Mouse (Mus musculus) small intestine, adult 2 months (tissue): ENCODE results near the gene Slc25a1. TPM values are rescaled to one million over a fixed set of nuclear protein-coding genes. Genes with fewer than 3 reads are reported as not detected.
"Not testable (repeated sequence)": the region's sequence is repeated elsewhere in the genome, so short reads cannot be mapped to it uniquely, and the experiment has no call there.

Experiments used
- H3K27ac ChIP-seq: fragments of 200-500 bp; 2 replicates; pipeline ENCODE4 v1.5.1; 2012; ENCODE audit warnings: low read depth, low read length, control low read depth, inconsistent platforms; ENCODE audit not compliant: insufficient read depth
- H3K27me3 ChIP-seq: fragments of 200-500 bp; 2 replicates; pipeline ENCODE4 v1.6.1; 2012; ENCODE audit warnings: mild to moderate bottlenecking, moderate library complexity, low read length, inconsistent platforms; ENCODE audit not compliant: control insufficient read depth, insufficient read depth
- H3K36me3 ChIP-seq: fragments of 200-500 bp; 2 replicates; pipeline ENCODE4 v1.6.1; 2012; ENCODE audit warnings: mild to moderate bottlenecking, low read length, control low read depth, inconsistent platforms; ENCODE audit not compliant: control insufficient read depth, insufficient read depth
- H3K4me1 ChIP-seq: fragments of 200-500 bp; 2 replicates; pipeline ENCODE4 v1.6.1; 2012; ENCODE audit warnings: low read length, inconsistent platforms, mixed read lengths; ENCODE audit not compliant: control insufficient read depth, insufficient read depth, insufficient read length
- H3K4me3 ChIP-seq: fragments of 200-500 bp; 2 replicates; pipeline ENCODE4 v1.5.1; 2012; ENCODE audit warnings: low read depth, mild to moderate bottlenecking, control low read depth, inconsistent platforms, low read length, moderate library complexity
- CTCF ChIP-seq: fragments of 200-500 bp; IDR thresholded peaks from 2 replicates; pipeline ENCODE4 v1.5.1; 2012; ENCODE audit warnings: low read depth, mild to moderate bottlenecking, control low read depth, inconsistent platforms, low read length, moderate library complexity, mixed read lengths; ENCODE audit not compliant: insufficient replicate concordance, insufficient read length; ENCODE audit errors: extremely low read depth
- POLR2A ChIP-seq: fragments of 200-500 bp; IDR thresholded peaks from 2 replicates; pipeline ENCODE4 v1.6.1; 2012; ENCODE audit warnings: low read depth, mild to moderate bottlenecking, control low read depth, inconsistent platforms, low read length, moderate library complexity
- WGBS: fragments of 180-500 bp; shearing (Covaris S2); methylation state at CpG from one replicate; pipeline ENCODE4 v1.1.7; 2018; 5-methylcytosine and 5-hydroxymethylcytosine counted together
- polyA plus RNA-seq: library from polyadenylated mRNA; depleted of rRNA; stranded (reverse); fragments of >200 nt; gene quantifications from 2 replicates; pipeline ENCODE4 v1.2.3, GENCODE M21; 2012; rRNA removed

Slc25a1 gene
- 204 and 328 TPM in 2 replicates for polyA plus RNA-seq

GRCm38 (mm10) chr16:17928087-17928580 is at the start of gene Slc25a1:
Gene Slc25a1 (minus strand): TSS chr16:17928219.
- Histone ChIP-seq H3K27ac (peak within 1 kb of the TSS; percentile 96), H3K27me3 (no peaks in the 10 kb centered on the region), H3K36me3 (peaks cover 15% of the 10 kb centered on the region), H3K4me3 (peak within 1 kb of the TSS; percentile 92), H3K4me1 (peaks cover 10% of the 10 kb centered on the region)
- TF ChIP-seq CTCF (no peak), POLR2A (peak; percentile 73)
- WGBS, result under 1% methylated on average over 47 of the region's 47 CpGs

GRCm38 (mm10) chr16:17971853-17972252 is 43.8 kb upstream of the Slc25a1 start:
- Histone ChIP-seq H3K36me3 (no peaks in the 10 kb centered on the region), H3K4me1 (no peaks in the 10 kb centered on the region), H3K4me3 (no peak overlapping the region), H3K27ac (no peak overlapping the region), H3K27me3 (no peaks in the 10 kb centered on the region)
- WGBS, result 74% methylated on average over 5 of the region's 5 CpGs
- TF ChIP-seq CTCF (no peak), POLR2A (no peak)

- no peak overlapping the region for H3K27ac ChIP-seq
- H3K27me3 ChIP-seq, result no peaks in the 10 kb centered on the region
- WGBS, result 83% methylated on average over 7 of the region's 7 CpGs
- TF ChIP-seq CTCF (no peak), POLR2A (no peak)
- no peaks in the 10 kb centered on the region for H3K4me1 ChIP-seq
- H3K4me3 ChIP-seq, result no peak overlapping the region
- no peaks in the 10 kb centered on the region for H3K36me3 ChIP-seq
Observed at GRCm38 (mm10) chr16:17962091-17962490, 34.1 kb upstream of the Slc25a1 start.

GRCm38 (mm10) chr16:17956052-17956638 is 28.1 kb upstream of the Slc25a1 start:
- H3K27me3 ChIP-seq, H3K4me3 ChIP-seq, H3K4me1 ChIP-seq, H3K36me3 ChIP-seq, H3K27ac ChIP-seq: not testable (repeated sequence)
- WGBS, result 97% methylated on average over 17 of the region's 17 CpGs

- Histone ChIP-seq H3K36me3 (no peaks in the 10 kb centered on the region), H3K27me3 (no peaks in the 10 kb centered on the region), H3K27ac (no peak overlapping the region), H3K4me1 (no peaks in the 10 kb centered on the region), H3K4me3 (no peak overlapping the region)
- 90% methylated on average over 3 of the region's 4 CpGs for WGBS
- no peak for TF ChIP-seq POLR2A
- TF ChIP-seq CTCF, result no peak
Observed at GRCm38 (mm10) chr16:17951618-17952017, 23.6 kb upstream of the Slc25a1 start.

- no peaks in the 10 kb centered on the region for H3K36me3 ChIP-seq
- no peak for TF ChIP-seq CTCF
- no peak for TF ChIP-seq POLR2A
- H3K4me3 ChIP-seq, result no peak overlapping the region
- H3K27ac ChIP-seq, result no peak overlapping the region
- no peaks in the 10 kb centered on the region for H3K27me3 ChIP-seq
- H3K4me1 ChIP-seq, result peaks cover 4% of the 10 kb centered on the region; the same call in 1 of the 2 replicates
- 38% methylated on average over 4 of the region's 4 CpGs for WGBS
Observed at GRCm38 (mm10) chr16:17950068-17950467, 22.0 kb upstream of the Slc25a1 start.

- Histone ChIP-seq H3K4me3 (no peak overlapping the region), H3K36me3 (no peaks in the 10 kb centered on the region), H3K27ac (no peak overlapping the region), H3K27me3 (no peaks in the 10 kb centered on the region), H3K4me1 (peaks cover 4% of the 10 kb centered on the region; the same call in 1 of the 2 replicates)
- 69% methylated on average over 2 of the region's 2 CpGs for WGBS
- no peak for TF ChIP-seq CTCF
- no peak for TF ChIP-seq POLR2A
Observed at GRCm38 (mm10) chr16:17949421-17949877, 21.4 kb upstream of the Slc25a1 start.
